Mouse (Mus musculus): Measurements from ENCODE around the gene Lrrc40. TPM values are rescaled to one million over a fixed set of nuclear protein-coding genes. Genes with fewer than 3 reads are reported as not detected.

Lrrc40 gene
- total and polyA plus RNA-seq, 3 experiments, result 61.3 to 232 (median 144) TPM

DNA sequence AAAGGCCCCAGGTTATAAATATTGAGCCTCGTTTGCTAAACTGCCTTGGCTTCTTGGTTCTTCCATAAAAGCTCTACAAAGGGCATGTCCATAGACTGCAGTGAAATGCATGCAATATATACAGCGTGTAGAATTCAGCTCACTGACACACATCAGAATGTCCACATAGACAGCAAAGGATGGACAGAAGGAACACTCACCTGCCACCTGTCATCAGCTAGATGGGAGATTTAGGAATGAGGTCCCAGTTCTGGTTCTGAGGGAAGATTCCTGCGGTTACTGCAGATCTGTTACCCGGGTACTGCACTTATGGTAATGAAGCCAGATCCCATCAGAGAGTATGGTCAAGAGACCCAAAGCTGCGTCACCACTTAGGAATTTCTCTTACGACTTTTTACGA, 31.5 kb downstream of the Lrrc40 start:
- Histone ChIP-seq H3K4me3 (replicated peaks in 1 of 3; ENCODE audit: low read depth in 2 of 3, low read length in 2 of 3, poor library complexity in 1 of 3) (no peak overlapping the region), H3K27ac (ENCODE audit: insufficient read depth, low read depth) (no peak overlapping the region), H3K4me2 (ENCODE audit: insufficient read depth, low read depth, poor library complexity, severe bottlenecking) (no peak overlapping the region), H3K9me3 (replicated peaks; ENCODE audit: low read length) (no peaks in the 10 kb centered on the region), H3K4me1 (ENCODE audit: control insufficient read depth in 1 of 2, insufficient read depth in 2 of 2) (peaks cover 0 to 3% of the 10 kb centered on the region in 2 experiments; a peak in 2 of 4 replicates), H3K36me3 (replicated peaks in 1 of 2; ENCODE audit: control insufficient read depth in 1 of 2, insufficient read depth in 1 of 2, low read length in 1 of 2) (peaks cover 21 to 70% of the 10 kb centered on the region in 2 experiments), H3K9ac (ENCODE audit: insufficient read depth, low read depth) (no peak overlapping the region), H3K79me2 (replicated peaks; ENCODE audit: control insufficient read depth, extremely low read depth, insufficient read depth, poor library complexity, severe bottlenecking) (no peaks in the 10 kb centered on the region), H3K27me3 (replicated peaks) (no peaks in the 10 kb centered on the region)
- in situ Hi-C loops (cut with MboI; ENCODE audit: low pct_ligation_motif_present, low pct_unique_long_range_greater_than_20kb, low sequenced_read_pairs), result no loop called here
- dilution Hi-C loops (cut with MboI; ENCODE audit: extremely low pct_ligation_motif_present, extremely low pct_unique_long_range_greater_than_20kb, low sequenced_read_pairs), result no loop called here
- DNase-seq (ENCODE audit: extremely low read depth), result no peak
- no peak for TF ChIP-seq CHD2 (IDR thresholded peaks at IDR 0.05; ENCODE audit: low read length)
- no peak for TF ChIP-seq JUND (conservative IDR thresholded peaks at IDR 0.05; ENCODE audit: low read depth, low read length)
- no peak for TF ChIP-seq MYC (IDR thresholded peaks at IDR 0.05; ENCODE audit: low read depth, low read length)
- no peak for TF ChIP-seq KAT2A (IDR thresholded peaks at IDR 0.05; ENCODE audit: insufficient replicate concordance, low read length)
- no peak for TF ChIP-seq MAZ (IDR thresholded peaks at IDR 0.05; ENCODE audit: low read depth, low read length)
- TF ChIP-seq POLR2AphosphoS2 (IDR thresholded peaks at IDR 0.05; ENCODE audit: low read depth, low read length), result no peak
- no peak for TF ChIP-seq JUN (IDR thresholded peaks at IDR 0.05; ENCODE audit: insufficient read depth, low read depth, low read length)
- TF ChIP-seq ZMIZ1 (IDR thresholded peaks at IDR 0.05; ENCODE audit: low read depth, low read length), result no peak
- no peak for TF ChIP-seq MAFK (IDR thresholded peaks at IDR 0.05; ENCODE audit: insufficient replicate concordance, low read length)
- no peak for TF ChIP-seq MEF2A (IDR thresholded peaks at IDR 0.05; ENCODE audit: borderline replicate concordance, low read depth, low read length)
- no peak for TF ChIP-seq USF2 (conservative IDR thresholded peaks at IDR 0.05; ENCODE audit: low read depth, low read length)
- no peak for TF ChIP-seq POLR2A (IDR thresholded peaks at IDR 0.05; ENCODE audit: low read depth, low read length)
- TF ChIP-seq NRF1 (IDR thresholded peaks at IDR 0.05; ENCODE audit: low read depth, low read length), result no peak

DNA sequence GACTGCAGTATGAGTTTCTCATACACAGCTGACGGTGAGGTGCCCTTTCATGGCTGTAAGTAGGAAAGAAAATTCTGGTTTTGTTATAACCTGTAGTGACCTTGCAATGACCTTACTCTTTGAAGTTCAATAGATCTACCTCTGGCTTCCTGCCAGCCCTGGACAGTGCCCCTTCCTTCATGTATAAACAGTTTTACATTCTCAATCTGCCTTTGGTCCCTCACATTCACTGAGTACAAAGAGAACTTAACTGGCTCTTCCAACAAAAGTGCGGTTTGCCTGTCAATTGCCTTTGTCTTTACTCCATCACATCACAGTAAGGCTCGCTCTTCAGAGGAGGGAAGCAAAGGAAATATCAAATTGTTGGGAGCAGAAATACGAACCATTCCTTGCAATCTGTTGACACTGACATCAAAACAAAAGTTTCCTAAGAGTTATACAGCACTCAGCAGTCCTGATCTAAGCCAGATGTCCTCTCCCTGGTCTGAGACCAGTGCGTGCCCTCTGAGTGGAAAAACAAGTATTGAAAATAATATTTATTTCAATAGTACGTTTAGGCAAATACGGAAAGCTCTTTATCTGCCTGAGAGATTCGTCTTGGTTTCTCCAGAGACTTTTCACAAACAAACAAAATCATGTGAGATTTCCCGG, 32.3 kb downstream of the Lrrc40 start:
- H3K36me3 ChIP-seq (replicated peaks in 1 of 2; ENCODE audit: control insufficient read depth in 1 of 2, insufficient read depth in 1 of 2, low read length in 1 of 2), result peaks cover 19 to 65% of the 10 kb centered on the region in 2 experiments
- TF ChIP-seq BHLHE40 (IDR thresholded peaks at IDR 0.05; ENCODE audit: low read depth, low read length) (no peak), RCOR1 (conservative IDR thresholded peaks at IDR 0.05; ENCODE audit: low read depth, low read length) (no peak), IRF4 (IDR thresholded peaks at IDR 0.05; ENCODE audit: low read depth, low read length) (no peak), SMC3 (IDR thresholded peaks at IDR 0.05; ENCODE audit: low read depth, low read length) (no peak), UBTF (IDR thresholded peaks at IDR 0.05; ENCODE audit: low read depth, low read length) (no peak), JUN (IDR thresholded peaks at IDR 0.05; ENCODE audit: insufficient read depth, low read depth, low read length) (no peak), MEF2A (IDR thresholded peaks at IDR 0.05; ENCODE audit: borderline replicate concordance, low read depth, low read length) (no peak), MAFK (IDR thresholded peaks at IDR 0.05; ENCODE audit: insufficient replicate concordance, low read length) (no peak), CTCF (conservative IDR thresholded peaks at IDR 0.05 in 1 of 2, IDR thresholded peaks at IDR 0.05 in 1 of 2; ENCODE audit: low read depth in 2 of 2, low read length in 2 of 2) (no peak), SIN3A (IDR thresholded peaks at IDR 0.05; ENCODE audit: low read length) (no peak), USF1 (IDR thresholded peaks at IDR 0.05; ENCODE audit: low read depth, low read length) (no peak), MAX (IDR thresholded peaks at IDR 0.05; ENCODE audit: low read length) (no peak), MYC (IDR thresholded peaks at IDR 0.05; ENCODE audit: low read depth, low read length) (no peak)
- in situ Hi-C loops (cut with MboI; ENCODE audit: low pct_ligation_motif_present, low pct_unique_long_range_greater_than_20kb, low sequenced_read_pairs), result no loop called here

More for the DNA sequence above, 32.3 kb downstream of the Lrrc40 start:
- no peak for DNase-seq (ENCODE audit: extremely low read depth)
- Histone ChIP-seq H3K79me2 (replicated peaks; ENCODE audit: control insufficient read depth, extremely low read depth, insufficient read depth, poor library complexity, severe bottlenecking) (no peaks in the 10 kb centered on the region), H3K4me3 (replicated peaks in 1 of 3; ENCODE audit: low read depth in 2 of 3, low read length in 2 of 3, poor library complexity in 1 of 3) (no peak overlapping the region), H3K9me3 (replicated peaks; ENCODE audit: low read length) (no peaks in the 10 kb centered on the region), H3K27me3 (replicated peaks) (no peaks in the 10 kb centered on the region), H3K4me1 (ENCODE audit: control insufficient read depth in 1 of 2, insufficient read depth in 2 of 2) (no peaks in the 10 kb centered on the region), H3K27ac (ENCODE audit: insufficient read depth, low read depth) (no peak overlapping the region), H3K9ac (ENCODE audit: insufficient read depth, low read depth) (no peak overlapping the region), H3K4me2 (ENCODE audit: insufficient read depth, low read depth, poor library complexity, severe bottlenecking) (no peak overlapping the region)
- dilution Hi-C loops (cut with MboI; ENCODE audit: extremely low pct_ligation_motif_present, extremely low pct_unique_long_range_greater_than_20kb, low sequenced_read_pairs), result no loop called here
